Mouse (Mus musculus) E14TG2a.4 (cell line): ENCODE measurements around the gene Hoxc5.

Experiments used
- H3K27me3 ChIP-seq: 2 replicates; pipeline ENCODE4 v1.6.1; 2014; ENCODE audit warnings: low read length, control low read depth; ENCODE audit not compliant: insufficient read depth
- H3K36me3 ChIP-seq: 2 replicates; pipeline ENCODE4 v1.6.1; 2014; ENCODE audit warnings: low read length, control low read depth; ENCODE audit not compliant: insufficient read depth
- H3K4me1 ChIP-seq: replicated peaks from 2 replicates; pipeline ENCODE4 v1.6.1; 2014; ENCODE audit warnings: low read depth, low read length, control low read depth
- H3K4me3 ChIP-seq: replicated peaks from 2 replicates; pipeline ENCODE4 v1.5.1; 2014; ENCODE audit warnings: mild to moderate bottlenecking, low read length
- H3K9me3 ChIP-seq: 2 replicates; pipeline ENCODE4 v1.6.1; 2014; ENCODE audit warnings: low read length, control low read depth
- CTCF ChIP-seq: conservative IDR thresholded peaks from 2 replicates; pipeline ENCODE4 v1.5.1; 2014; ENCODE audit warnings: low read length
- NANOG ChIP-seq: IDR thresholded peaks from 2 replicates; pipeline ENCODE4 v1.6.1; 2014; ENCODE audit warnings: borderline replicate concordance, low read length, mixed read lengths
- POU5F1 ChIP-seq: IDR thresholded peaks from 2 replicates; pipeline ENCODE4 v1.6.1; 2014; ENCODE audit warnings: low read length, borderline replicate concordance

Gene Hoxc5

DNA sequence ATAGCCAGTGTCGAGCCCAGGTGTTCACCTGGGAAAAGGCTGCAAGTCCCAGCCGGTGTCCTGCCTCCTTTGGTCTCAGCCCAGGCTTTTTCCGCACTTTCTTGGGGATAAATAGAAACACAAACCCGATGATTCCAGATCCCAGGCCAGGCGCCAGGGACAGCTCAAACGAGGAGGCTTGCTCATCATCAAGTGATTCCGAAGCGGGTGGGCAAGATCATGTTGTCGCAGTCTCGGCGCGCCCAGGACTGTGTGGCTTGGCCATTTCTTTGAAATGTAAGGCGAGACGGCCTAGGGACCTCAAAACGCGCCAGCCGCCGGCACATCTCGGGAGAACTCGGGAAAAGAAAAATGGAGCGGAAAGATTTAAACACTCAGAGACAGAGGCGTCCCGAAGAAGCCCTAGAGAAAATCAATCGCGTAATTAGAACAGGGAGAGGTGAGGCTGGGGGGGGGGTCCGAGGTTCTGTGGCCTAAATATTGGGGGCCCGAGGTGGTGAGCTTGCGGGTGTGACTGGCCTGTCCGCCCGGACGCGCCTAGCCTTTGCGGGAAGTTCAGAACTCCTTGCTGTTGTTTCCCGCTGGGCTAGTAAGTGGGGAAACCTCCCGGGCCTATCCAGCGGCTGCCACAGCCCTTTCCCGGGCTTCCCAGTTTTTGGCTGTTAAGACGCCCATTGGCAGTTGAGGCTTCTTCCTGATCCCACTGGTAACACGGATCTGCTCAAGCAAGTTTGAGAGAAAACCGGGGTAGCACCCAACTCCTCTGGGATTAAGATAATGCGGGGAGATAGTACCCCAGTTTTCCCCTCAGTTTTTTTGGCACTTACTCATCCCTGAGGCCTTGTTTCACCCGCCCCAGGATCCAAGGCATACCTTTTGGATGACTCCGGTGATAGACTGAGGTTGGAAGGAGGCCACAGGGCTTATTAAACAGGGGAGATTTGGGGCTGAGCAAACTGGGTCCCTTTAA is 60.3 kb downstream of the Hoxc5 start:
- peaks cover 4% of the 10 kb centered on the region for H3K9me3 ChIP-seq
- peaks cover 92% of the 10 kb centered on the region for H3K27me3 ChIP-seq
- H3K36me3 ChIP-seq, result no peaks in the 10 kb centered on the region
- H3K4me1 ChIP-seq, result peaks cover 23% of the 10 kb centered on the region
- TF ChIP-seq NANOG, result no peak
- no peak for TF ChIP-seq CTCF
- no peak for TF ChIP-seq POU5F1
- peak overlapping the region; percentile 43 for H3K4me3 ChIP-seq

DNA sequence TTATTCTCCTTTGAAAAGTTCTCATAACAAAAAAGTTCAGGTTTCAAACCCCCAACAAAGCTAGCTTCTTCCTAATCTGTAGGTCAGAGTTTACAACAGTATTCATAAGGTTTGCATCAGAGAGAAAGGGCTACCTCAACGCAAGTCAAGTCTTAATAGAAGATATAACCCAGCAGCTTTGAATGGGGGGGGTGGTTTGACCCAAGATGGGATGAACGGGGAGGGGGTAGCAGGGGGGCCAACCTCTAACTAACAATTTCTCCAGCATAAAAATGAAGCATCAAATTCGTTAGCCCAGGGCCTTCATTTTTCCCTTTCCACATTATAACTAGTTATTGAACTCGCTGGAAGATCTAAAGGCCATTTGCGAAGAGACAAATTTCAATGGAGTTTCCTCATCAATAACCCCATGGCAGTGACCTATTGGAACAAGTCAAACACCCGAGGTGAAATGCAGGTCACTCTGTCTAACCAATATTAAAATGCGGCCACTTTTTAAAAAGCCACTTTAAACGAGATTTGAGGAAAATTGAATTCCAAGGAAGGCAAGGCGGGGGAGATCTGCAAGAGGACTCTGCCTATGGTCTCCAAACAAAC is 61.8 kb downstream of the Hoxc5 start:
- H3K27me3 ChIP-seq, result peaks cover 90% of the 10 kb centered on the region
- peaks cover 27% of the 10 kb centered on the region for H3K4me1 ChIP-seq
- H3K36me3 ChIP-seq, result no peaks in the 10 kb centered on the region
- no peaks in the 10 kb centered on the region for H3K9me3 ChIP-seq
- H3K4me3 ChIP-seq, result no peak overlapping the region
- TF ChIP-seq NANOG, result no peak
- TF ChIP-seq CTCF, result no peak
- TF ChIP-seq POU5F1, result no peak

DNA sequence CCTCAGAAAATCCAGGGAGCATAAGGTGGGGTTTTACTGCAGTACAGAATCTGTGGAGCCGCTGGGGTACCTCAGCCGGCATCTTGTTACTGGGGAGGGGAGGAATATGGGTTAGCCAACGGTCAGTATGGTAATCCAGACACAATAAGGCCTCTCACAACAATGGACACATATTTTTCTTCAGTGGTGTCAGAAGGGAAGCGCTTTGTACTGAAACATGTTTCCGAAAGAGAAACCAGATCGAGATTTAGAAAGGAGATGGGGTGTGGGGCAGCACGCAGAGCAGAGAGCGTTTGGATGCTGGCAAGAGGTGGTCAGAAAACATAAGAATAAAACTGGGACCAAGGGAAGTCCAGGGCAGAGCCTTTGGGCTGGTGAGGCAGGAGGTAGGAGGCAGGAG is 62.9 kb downstream of the Hoxc5 start:
- TF ChIP-seq POU5F1 (no peak), NANOG (no peak), CTCF (no peak)
- no peaks in the 10 kb centered on the region for H3K9me3 ChIP-seq
- no peaks in the 10 kb centered on the region for H3K36me3 ChIP-seq
- peaks cover 90% of the 10 kb centered on the region for H3K27me3 ChIP-seq
- no peak overlapping the region for H3K4me3 ChIP-seq
- peaks cover 38% of the 10 kb centered on the region for H3K4me1 ChIP-seq

DNA sequence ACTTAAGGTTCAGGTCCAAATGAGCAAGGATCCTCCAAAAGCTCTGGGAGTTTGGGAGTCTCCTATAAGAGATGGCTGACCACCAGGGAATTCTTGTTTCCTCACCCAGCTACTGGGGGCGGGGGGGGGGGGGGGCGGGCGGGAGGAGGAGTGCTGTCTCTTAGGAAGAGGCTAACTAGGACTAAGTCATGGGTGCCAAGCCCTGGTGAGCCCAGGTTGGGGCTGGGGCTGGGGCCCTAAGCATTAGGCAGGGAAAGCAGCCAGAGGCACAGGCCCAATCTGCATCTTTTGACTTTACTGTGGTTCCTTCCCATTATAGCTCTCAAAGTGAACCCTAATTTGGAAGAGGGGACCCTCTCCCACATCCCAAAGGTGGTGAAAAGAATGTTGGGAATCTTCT is 64.9 kb downstream of the Hoxc5 start:
- Histone ChIP-seq H3K27me3 (peaks cover 91% of the 10 kb centered on the region), H3K4me1 (peaks cover 34% of the 10 kb centered on the region), H3K9me3 (no peaks in the 10 kb centered on the region), H3K4me3 (no peak overlapping the region), H3K36me3 (no peaks in the 10 kb centered on the region)
- TF ChIP-seq NANOG, result no peak
- no peak for TF ChIP-seq POU5F1
- TF ChIP-seq CTCF, result no peak

DNA sequence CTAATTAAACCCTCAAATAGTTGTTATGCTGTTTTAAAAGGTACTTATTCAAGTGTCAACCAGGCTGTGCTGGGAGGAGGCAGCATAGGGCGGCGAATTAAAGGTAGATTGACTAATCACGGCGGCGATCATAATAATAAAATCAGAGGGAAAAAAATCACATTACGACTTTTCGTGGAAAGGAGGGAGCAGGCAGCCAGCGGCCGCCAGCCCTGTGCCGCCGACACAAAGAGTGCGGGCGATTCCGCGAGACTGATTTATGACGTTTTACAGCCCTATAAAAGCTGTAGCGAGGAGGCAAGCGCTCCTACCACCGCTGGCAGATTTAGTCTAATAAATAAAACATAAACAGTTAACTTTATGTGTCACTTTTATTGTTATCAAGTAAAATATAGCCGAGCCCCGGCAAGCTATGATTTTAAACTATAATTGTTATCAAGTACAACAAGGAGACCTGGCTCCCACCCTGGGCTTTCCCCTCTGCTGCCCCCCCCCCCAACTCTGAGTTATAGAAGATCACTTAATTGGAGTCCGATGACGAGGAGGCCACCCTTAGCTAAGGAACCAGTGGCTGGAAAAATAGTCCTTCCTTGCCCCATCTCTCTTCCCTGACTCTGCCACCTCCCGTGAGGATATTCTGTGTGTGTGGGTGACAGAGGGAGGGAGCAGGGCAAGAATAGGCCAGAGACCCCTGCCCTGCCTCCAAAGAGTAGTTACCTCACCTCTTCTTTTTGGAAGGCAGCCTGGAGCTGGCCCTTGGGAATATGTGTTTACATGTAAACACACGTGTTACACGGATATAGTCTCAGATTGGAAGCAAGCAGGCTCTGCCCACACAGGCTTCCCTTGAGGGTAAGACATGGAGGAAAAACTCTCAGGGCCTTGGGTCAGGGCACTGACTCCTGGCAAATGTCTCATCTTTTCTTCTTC is 65.7 kb downstream of the Hoxc5 start:
- H3K4me1 ChIP-seq, result peaks cover 27% of the 10 kb centered on the region
- TF ChIP-seq NANOG (no peak), CTCF (no peak)
- no peaks in the 10 kb centered on the region for H3K36me3 ChIP-seq
- peaks cover 91% of the 10 kb centered on the region for H3K27me3 ChIP-seq
- H3K4me3 ChIP-seq, result no peak overlapping the region
- no peaks in the 10 kb centered on the region for H3K9me3 ChIP-seq

DNA sequence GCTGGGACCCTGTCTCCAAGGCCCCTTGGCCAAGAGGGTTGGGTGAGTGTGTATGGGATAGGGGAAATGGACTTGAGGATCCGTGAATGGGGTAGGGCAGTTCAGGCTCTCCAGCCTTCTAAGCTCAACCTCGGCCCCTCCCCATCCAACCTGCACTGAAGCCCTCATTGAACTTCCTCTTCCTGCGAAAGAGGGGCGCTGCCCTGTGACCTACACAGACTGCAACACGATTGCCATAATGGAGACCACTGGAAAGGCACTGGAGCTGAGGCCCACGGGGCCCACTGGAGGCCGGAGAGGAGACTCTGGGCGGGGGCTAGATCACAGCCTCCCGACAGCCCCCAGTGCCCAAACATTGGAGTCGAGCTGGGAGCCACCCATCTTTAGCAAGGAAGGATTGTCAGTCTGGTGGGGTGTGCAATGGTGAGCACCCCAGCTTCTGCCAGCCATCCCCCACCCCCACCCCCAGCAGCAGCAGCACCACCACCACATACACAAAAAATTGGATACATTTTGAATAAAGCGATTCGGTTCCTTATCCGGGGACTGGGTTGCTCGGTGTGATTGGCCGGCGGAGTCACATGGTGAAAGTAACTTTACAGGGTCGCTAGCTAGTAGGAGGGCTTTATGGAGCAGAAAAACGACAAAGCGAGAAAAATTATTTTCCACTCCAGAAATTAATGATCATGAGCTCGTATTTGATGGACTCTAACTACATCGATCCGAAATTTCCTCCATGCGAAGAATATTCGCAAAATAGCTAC is 67.0 kb downstream of the Hoxc5 start:
- H3K4me3 ChIP-seq, result peak overlapping the region; percentile 65
- H3K27me3 ChIP-seq, result peaks cover 91% of the 10 kb centered on the region
- TF ChIP-seq POU5F1 (no peak), NANOG (no peak)
- no peaks in the 10 kb centered on the region for H3K36me3 ChIP-seq
- peaks cover 25% of the 10 kb centered on the region for H3K4me1 ChIP-seq
- H3K9me3 ChIP-seq, result 0 out of 2 replicates have a peak, but pooled peaks cover 9% of the 10 kb centered on the region

DNA sequence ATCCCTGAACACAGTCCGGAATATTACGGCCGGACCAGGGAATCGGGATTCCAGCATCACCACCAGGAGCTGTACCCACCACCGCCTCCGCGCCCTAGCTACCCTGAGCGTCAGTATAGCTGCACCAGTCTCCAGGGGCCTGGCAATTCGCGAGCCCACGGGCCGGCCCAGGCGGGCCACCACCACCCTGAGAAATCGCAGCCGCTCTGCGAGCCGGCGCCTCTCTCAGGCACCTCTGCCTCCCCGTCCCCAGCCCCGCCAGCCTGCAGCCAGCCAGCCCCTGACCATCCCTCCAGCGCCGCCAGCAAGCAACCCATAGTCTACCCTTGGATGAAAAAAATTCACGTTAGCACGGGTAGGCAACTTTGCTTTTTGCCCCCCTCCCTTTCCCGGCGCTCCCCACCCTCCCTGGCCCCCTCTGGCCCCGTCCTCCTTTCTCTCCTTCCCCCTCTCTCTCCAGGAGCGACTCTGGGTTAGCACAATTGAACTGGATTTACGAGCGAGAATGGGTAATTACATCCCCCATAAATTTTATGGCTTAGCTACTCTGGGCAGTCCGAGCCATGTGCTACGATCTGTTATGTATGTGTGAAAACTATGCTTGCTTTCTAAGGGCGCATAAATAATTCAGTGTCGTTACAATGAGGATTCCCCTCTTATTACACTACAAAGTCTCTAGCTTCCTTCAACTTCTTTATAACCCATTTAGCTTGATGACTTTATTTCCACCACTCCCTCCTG is 67.7 kb downstream of the Hoxc5 start:
- 0 out of 2 replicates have a peak, but pooled peaks cover 9% of the 10 kb centered on the region for H3K9me3 ChIP-seq
- H3K36me3 ChIP-seq, result no peaks in the 10 kb centered on the region
- peaks cover 25% of the 10 kb centered on the region for H3K4me1 ChIP-seq
- no peak for TF ChIP-seq POU5F1
- TF ChIP-seq CTCF, result no peak
- no peak for TF ChIP-seq NANOG
- H3K27me3 ChIP-seq, result peaks cover 97% of the 10 kb centered on the region
- H3K4me3 ChIP-seq, result peak overlapping the region; percentile 65
